Mouse (Mus musculus) hindbrain, embryonic 11.5 days (tissue): ENCODE data around the gene Elf2. TPM values are rescaled to one million over a fixed set of nuclear protein-coding genes. Genes with fewer than 3 reads are reported as not detected.

Experiments
- ATAC-seq: fragments of 200-750 bp; cut with Nextera tagmentation; 2 replicates; pipeline ENCODE4 v1.8.0; 2017; ENCODE audit warnings: mild to moderate bottlenecking, moderate TSS enrichment, moderate library complexity; ENCODE audit not compliant: low FRiP score
- DNase-seq: peaks from one replicate; pipeline ENCODE4 v3.0.0-alpha.2; 2015; ENCODE audit warnings: low spot score
- H3K27ac ChIP-seq: fragments of 300-500 bp; sonication (generic); 2 replicates; pipeline ENCODE4 v1.5.1; 2014; ENCODE audit warnings: mild to moderate bottlenecking, low read depth, low read length
- H3K27me3 ChIP-seq: fragments of 300-500 bp; sonication (generic); 2 replicates; pipeline ENCODE4 v1.6.1; 2014; ENCODE audit warnings: mild to moderate bottlenecking, low read length, moderate library complexity, mixed read lengths; ENCODE audit not compliant: control insufficient read depth, insufficient read depth
- H3K36me3 ChIP-seq: fragments of 300-500 bp; sonication (generic); 2 replicates; pipeline ENCODE4 v1.6.1; 2014; ENCODE audit warnings: mild to moderate bottlenecking, low read length, moderate library complexity, mixed read lengths; ENCODE audit not compliant: control insufficient read depth, insufficient read depth
- H3K4me1 ChIP-seq: fragments of 300-500 bp; sonication (generic); replicated peaks from 2 replicates; pipeline ENCODE4 v1.6.1; 2014; ENCODE audit warnings: low read length, mixed read lengths; ENCODE audit not compliant: control insufficient read depth, insufficient read depth
- H3K4me2 ChIP-seq: fragments of 300-500 bp; sonication (generic); replicated peaks from 2 replicates; pipeline ENCODE4 v1.6.1; 2014; ENCODE audit warnings: mild to moderate bottlenecking, low read depth, low read length
- H3K4me3 ChIP-seq: fragments of 300-500 bp; sonication (generic); 2 replicates; pipeline ENCODE4 v1.5.1; 2014; ENCODE audit warnings: low read depth, low read length
- H3K9ac ChIP-seq: fragments of 300-500 bp; sonication (generic); 2 replicates; pipeline ENCODE4 v1.6.1; 2014; ENCODE audit warnings: low read depth, low read length
- H3K9me3 ChIP-seq: fragments of 300-500 bp; sonication (generic); 2 replicates; pipeline ENCODE4 v1.6.1; 2016; ENCODE audit warnings: low read length; ENCODE audit not compliant: control insufficient read depth
- WGBS: fragments of 180-500 bp; shearing (Covaris S2); extraction: QIAGEN DNeasy Blood & Tissue Kit; methylation state at CpG from one replicate; pipeline ENCODE4 v1.1.7; 2014; 5-methylcytosine and 5-hydroxymethylcytosine counted together
- polyA plus RNA-seq: library from polyadenylated mRNA; unstranded; fragments of >200 nt; fragmentation: Nextera tagmentation; extraction: Ambion mirVana; gene quantifications from 2 replicates; pipeline ENCODE4 v1.2.1, GENCODE M21; 2014

Elf2 gene
- polyA plus RNA-seq, 1 experiment from 2014 or later: 45.4 TPM

- H3K9me3 ChIP-seq: no peaks in the 10 kb centered on the region
- under 1% methylated on average over 70 of the region's 86 CpGs for WGBS
- H3K9ac ChIP-seq: peak overlapping the region; percentile 91
- no peaks in the 10 kb centered on the region for H3K4me1 ChIP-seq
- H3K4me2 ChIP-seq: peak overlapping the region; percentile 88
- peak overlapping the region; percentile 98 for H3K27ac ChIP-seq
- H3K27me3 ChIP-seq: no peaks in the 10 kb centered on the region
- H3K4me3 ChIP-seq: peak overlapping the region; percentile 76
- peak; percentile 87 for ATAC-seq
- peak; percentile 89 for DNase-seq
- no peaks in the 10 kb centered on the region for H3K36me3 ChIP-seq
These were observed 1.0 kb upstream of the Elf2 start for GRCm38 (mm10) chr3:51341268-51342081.

GRCm38 (mm10) chr3:51339734-51340551, 520 bp downstream of the Elf2 start:
- WGBS: under 1% methylated on average over 83 of the region's 113 CpGs
- ATAC-seq: peak; percentile 55

GRCm38 (mm10) chr3:51339378-51339733, 1.1 kb downstream of the Elf2 start:
- Histone ChIP-seq H3K9me3 (no peaks in the 10 kb centered on the region), H3K36me3 (no peaks in the 10 kb centered on the region), H3K27me3 (no peaks in the 10 kb centered on the region), H3K9ac (peak overlapping the region; percentile 91), H3K4me1 (no peaks in the 10 kb centered on the region), H3K4me2 (peak overlapping the region; percentile 88), H3K27ac (peak overlapping the region; percentile 98), H3K4me3 (peak overlapping the region; percentile 76)
- 4% methylated on average over 9 of the region's 9 CpGs for WGBS
- DNase-seq: no peak
- ATAC-seq: no peak

More at GRCm38 (mm10) chr3:51339734-51340551, 520 bp downstream of the Elf2 start:
- Histone ChIP-seq H3K27ac (peak overlapping the region; percentile 98), H3K4me3 (peak overlapping the region; percentile 76), H3K4me1 (no peaks in the 10 kb centered on the region), H3K9me3 (no peaks in the 10 kb centered on the region), H3K27me3 (no peaks in the 10 kb centered on the region), H3K9ac (peak overlapping the region; percentile 91), H3K4me2 (peak overlapping the region; percentile 88), H3K36me3 (no peaks in the 10 kb centered on the region)
- DNase-seq: peak; percentile 68

- no peaks in the 10 kb centered on the region for H3K36me3 ChIP-seq
- H3K9me3 ChIP-seq: no peaks in the 10 kb centered on the region
- H3K4me1 ChIP-seq: no peaks in the 10 kb centered on the region
- WGBS: 89% methylated on average over 8 of the region's 8 CpGs
- no peaks in the 10 kb centered on the region for H3K27me3 ChIP-seq
- H3K4me2 ChIP-seq: no peak overlapping the region
- H3K27ac ChIP-seq: no peak overlapping the region
- no peak overlapping the region for H3K9ac ChIP-seq
- DNase-seq (no peak), ATAC-seq (no peak)
- H3K4me3 ChIP-seq: no peak overlapping the region
These were observed 5.1 kb downstream of the Elf2 start for GRCm38 (mm10) chr3:51335378-51335777.

- H3K27ac ChIP-seq: no peak overlapping the region
- no peak for DNase-seq
- H3K9ac ChIP-seq: no peak overlapping the region
- H3K4me2 ChIP-seq: no peak overlapping the region
- no peaks in the 10 kb centered on the region for H3K4me1 ChIP-seq
- no peak for ATAC-seq
- H3K36me3 ChIP-seq: no peaks in the 10 kb centered on the region
- no peaks in the 10 kb centered on the region for H3K27me3 ChIP-seq
- no peaks in the 10 kb centered on the region for H3K9me3 ChIP-seq
- H3K4me3 ChIP-seq: no peak overlapping the region
- 77% methylated on average over 6 of the region's 6 CpGs for WGBS
These were observed 6.5 kb downstream of the Elf2 start for GRCm38 (mm10) chr3:51333950-51334349.

GRCm38 (mm10) chr3:51333234-51333889, 7.1 kb downstream of the Elf2 start:
- Histone ChIP-seq H3K27me3 (no peaks in the 10 kb centered on the region), H3K27ac (no peak overlapping the region), H3K9ac (no peak overlapping the region), H3K9me3 (no peaks in the 10 kb centered on the region), H3K36me3 (no peaks in the 10 kb centered on the region), H3K4me1 (no peaks in the 10 kb centered on the region), H3K4me3 (no peak overlapping the region), H3K4me2 (no peak overlapping the region)
- 70% methylated on average over 10 of the region's 10 CpGs for WGBS
- no peak for DNase-seq
- ATAC-seq: no peak

GRCm38 (mm10) chr3:51330086-51330485, 10.4 kb downstream of the Elf2 start:
- Histone ChIP-seq H3K4me2 (no peak overlapping the region), H3K9me3 (no peaks in the 10 kb centered on the region), H3K36me3 (no peaks in the 10 kb centered on the region), H3K27me3 (no peaks in the 10 kb centered on the region), H3K9ac (no peak overlapping the region), H3K27ac (no peak overlapping the region), H3K4me1 (no peaks in the 10 kb centered on the region), H3K4me3 (no peak overlapping the region)
- DNase-seq: no peak
- 90% methylated on average over 14 of the region's 14 CpGs for WGBS
- ATAC-seq: no peak

- H3K9me3 ChIP-seq: no peaks in the 10 kb centered on the region
- no peaks in the 10 kb centered on the region for H3K27me3 ChIP-seq
- no peak for ATAC-seq
- no peak overlapping the region for H3K4me2 ChIP-seq
- H3K36me3 ChIP-seq: no peaks in the 10 kb centered on the region
- no peak overlapping the region for H3K27ac ChIP-seq
- no peak overlapping the region for H3K9ac ChIP-seq
- DNase-seq: no peak
- 90% methylated on average over 12 of the region's 12 CpGs for WGBS
- H3K4me1 ChIP-seq: no peaks in the 10 kb centered on the region
- no peak overlapping the region for H3K4me3 ChIP-seq
These were observed 11.9 kb downstream of the Elf2 start for GRCm38 (mm10) chr3:51328546-51328945.
